Comparison of ENCODE assay signal across 25 mouse cellular contexts in the genomic region with DNA sequence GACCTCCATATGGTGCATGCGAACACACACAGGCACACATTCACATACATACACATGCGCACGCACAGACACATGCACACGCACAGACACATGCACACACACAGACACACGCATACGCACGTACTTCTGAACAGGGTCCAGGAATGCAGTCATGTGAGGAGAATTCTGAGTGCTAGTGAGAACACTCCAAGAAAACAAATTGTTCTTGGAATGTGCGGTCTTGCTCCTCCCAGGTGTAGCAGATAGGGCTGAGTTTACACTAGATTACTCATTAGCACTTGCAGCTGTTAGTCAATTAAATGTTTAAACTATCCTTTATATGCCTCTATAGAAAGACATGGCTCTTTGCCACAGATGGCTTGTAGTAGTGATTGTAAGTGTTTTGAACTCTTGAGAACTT. TPM values are rescaled to one million over a fixed set of nuclear protein-coding genes. Genes with fewer than 3 reads are reported as not detected.
DNase-seq lines count a peak whose midpoint lies in the region; ATAC-seq and TF ChIP-seq lines count a peak whose summit lies in the region.
"Had no signal": no experiment of that assay in that cellular context is flagged by ENCODE, and none has a peak within 500 bp of the region (broad histone marks: within the 10 kb centered on the region; RNA-seq: fewer than 3 reads in every experiment).

No protein-coding gene starts in this region.

- H3K4me3 ChIP-seq in kidney, postnatal 0 days (replicated peaks; ENCODE audit: low read depth, low read length), result no peak overlapping the region
- no peak overlapping the region for H3K4me3 ChIP-seq in lung, embryonic 14.5 days (ENCODE audit: low read depth, low read length)
- no peak overlapping the region for H3K4me3 ChIP-seq in stomach, postnatal 0 days (ENCODE audit: low read depth, low read length)
- H3K4me3 ChIP-seq: embryonic facial prominence, embryonic 13.5 days; erythroblast, embryonic 14.5 days; forebrain, embryonic 12.5 days; hindbrain, embryonic 10.5 days; liver, embryonic 13.5 days; neural tube, embryonic 15.5 days had no signal

- no peak overlapping the region for H3K9ac ChIP-seq in kidney, postnatal 0 days (ENCODE audit: low read depth, low read length)
- H3K9ac ChIP-seq in lung, embryonic 14.5 days, result no peak overlapping the region
- H3K9ac ChIP-seq in stomach, postnatal 0 days (ENCODE audit: low read length), result no peak overlapping the region
- H3K9ac ChIP-seq: embryonic facial prominence, embryonic 13.5 days; forebrain, embryonic 12.5 days; liver, embryonic 13.5 days; neural tube, embryonic 15.5 days had no signal

- no peaks in the 10 kb centered on the region for H3K36me3 ChIP-seq in kidney, postnatal 0 days (ENCODE audit: insufficient read depth, low read length)
- H3K36me3 ChIP-seq in lung, embryonic 14.5 days (ENCODE audit: insufficient read depth), result no peaks in the 10 kb centered on the region
- H3K36me3 ChIP-seq in stomach, postnatal 0 days (ENCODE audit: control insufficient read depth, insufficient read depth, low read length), result no peaks in the 10 kb centered on the region
- H3K36me3 ChIP-seq: embryonic facial prominence, embryonic 13.5 days; forebrain, embryonic 12.5 days; neural tube, embryonic 15.5 days had no signal

- H3K9me3 ChIP-seq in kidney, postnatal 0 days (replicated peaks; ENCODE audit: low read length), result no peaks in the 10 kb centered on the region
- no peaks in the 10 kb centered on the region for H3K9me3 ChIP-seq in lung, embryonic 14.5 days (ENCODE audit: low read depth, low read length)
- H3K9me3 ChIP-seq in stomach, postnatal 0 days (ENCODE audit: control insufficient read depth, low read length), result no peaks in the 10 kb centered on the region
- H3K9me3 ChIP-seq: embryonic facial prominence, embryonic 13.5 days; forebrain, embryonic 12.5 days; hindbrain, embryonic 10.5 days; liver, embryonic 13.5 days; neural tube, embryonic 15.5 days had no signal

- 87% methylated on average over 8 of the region's 8 CpGs for WGBS in kidney, postnatal 0 days
- WGBS in lung, embryonic 14.5 days, result 87% methylated on average over 8 of the region's 8 CpGs
- WGBS in stomach, postnatal 0 days, result 74% methylated on average over 8 of the region's 8 CpGs

- ATAC-seq in kidney, postnatal 0 days (replicated peaks; ENCODE audit: low FRiP score, low read depth), result peak; percentile 66
- ATAC-seq in lung, embryonic 14.5 days (ENCODE audit: insufficient read depth), result peak; percentile 62
- peak; percentile 77 for ATAC-seq in stomach, postnatal 0 days (ENCODE audit: low FRiP score, low TSS enrichment)
- ATAC-seq: hindbrain, postnatal 0 days had no signal

- H3K27ac ChIP-seq in kidney, postnatal 0 days, result no peak overlapping the region
- no peak overlapping the region for H3K27ac ChIP-seq in lung, embryonic 14.5 days (ENCODE audit: low read depth)
- H3K27ac ChIP-seq in stomach, postnatal 0 days (replicated peaks), result no peak overlapping the region
- H3K27ac ChIP-seq: embryonic facial prominence, embryonic 13.5 days; forebrain, embryonic 12.5 days; hindbrain, embryonic 10.5 days; hindbrain, postnatal 0 days; liver, embryonic 13.5 days; macrophage; neural tube, embryonic 15.5 days had no signal

- intact Hi-C loops in gastrocnemius, postnatal 36 days (cut with DNase I), result loop anchor here (10.0 kb wide), 1 partner anchor 286 kb away; the partner anchor contains the start of gene Morf4l2
- intact Hi-C loops in left cerebral cortex, postnatal 25 days (cut with DNase I), result no loop called here

- DNase-seq in kidney, postnatal 0 days (ENCODE audit: low spot score), result no peak
- DNase-seq in kidney, adult 11 months, result no peak
- DNase-seq in lung, embryonic 14.5 days, result peak; percentile 15
- DNase-seq in lung, postnatal 14 days, result peak; percentile 12
- peak; percentile 15 for DNase-seq in stomach, postnatal 0 days (ENCODE audit: low spot score)
- DNase-seq in gastrocnemius, postnatal 36 days, result no peak
- DNase-seq in frontal cortex, adult 2 months (ENCODE audit: extremely low spot score in 1 of 2, low spot score in 1 of 2), result no peak
- DNase-seq in left cerebral cortex, postnatal 25 days (ENCODE audit: low spot score in 2 of 2), result no peak
- DNase-seq: adrenal gland, postnatal 14 days; cerebellum, adult 2 months; cerebellum, postnatal 25 days; heart, adult 11 months; heart, postnatal 10 days; liver, embryonic 13.5 days; right cerebral cortex, adult 18-20 months; right cerebral cortex, postnatal 4 days had no signal

- no peak for TF ChIP-seq CTCF in kidney, postnatal 0 days (IDR thresholded peaks at IDR 0.05; ENCODE audit: low read depth)
- no peak for TF ChIP-seq CTCF in lung, embryonic 14.5 days (IDR thresholded peaks at IDR 0.05; ENCODE audit: low read depth)
- no peak for TF ChIP-seq CTCF in stomach, postnatal 0 days (IDR thresholded peaks at IDR 0.05; ENCODE audit: low read depth)

- no peaks in the 10 kb centered on the region for H3K4me1 ChIP-seq in kidney, postnatal 0 days (replicated peaks; ENCODE audit: insufficient read depth, low read length)
- no peaks in the 10 kb centered on the region for H3K4me1 ChIP-seq in lung, embryonic 14.5 days (ENCODE audit: insufficient read depth)
- H3K4me1 ChIP-seq in stomach, postnatal 0 days (replicated peaks; ENCODE audit: control insufficient read depth, insufficient read depth), result no peaks in the 10 kb centered on the region
- H3K4me1 ChIP-seq: embryonic facial prominence, embryonic 13.5 days; forebrain, embryonic 12.5 days; hindbrain, embryonic 10.5 days; liver, embryonic 13.5 days; neural tube, embryonic 15.5 days had no signal

- no peak for TF ChIP-seq EP300 in stomach, postnatal 0 days (optimal IDR thresholded peaks at IDR 0.05)

- H3K27me3 ChIP-seq in kidney, postnatal 0 days (ENCODE audit: insufficient read depth, low read length), result no peaks in the 10 kb centered on the region
- H3K27me3 ChIP-seq in lung, embryonic 14.5 days (ENCODE audit: insufficient read depth, low read length), result no peaks in the 10 kb centered on the region
- no peaks in the 10 kb centered on the region for H3K27me3 ChIP-seq in stomach, postnatal 0 days (ENCODE audit: control insufficient read depth, insufficient read depth, low read length)
- H3K27me3 ChIP-seq: forebrain, embryonic 12.5 days; liver, embryonic 13.5 days; neural tube, embryonic 15.5 days had no signal

- no peak overlapping the region for H3K4me2 ChIP-seq in kidney, postnatal 0 days (ENCODE audit: low read length)
- no peak overlapping the region for H3K4me2 ChIP-seq in lung, embryonic 14.5 days
- no peak overlapping the region for H3K4me2 ChIP-seq in stomach, postnatal 0 days (replicated peaks; ENCODE audit: low read depth)
- H3K4me2 ChIP-seq: embryonic facial prominence, embryonic 13.5 days; forebrain, embryonic 12.5 days; heart, embryonic 11.5 days; liver, embryonic 13.5 days; neural tube, embryonic 15.5 days had no signal

RNA-seq across cellular contexts. Expression of gene Slc25a53, which starts 7.2 kb away (rescaled TPM):
- 9.5 and 9.9 TPM in 2 replicates for polyA plus RNA-seq in kidney, postnatal 0 days (2015; fragmentation: Nextera tagmentation; extraction: Ambion mirVana)
- polyA plus RNA-seq in lung, embryonic 14.5 days (2014; fragmentation: Nextera tagmentation; extraction: Ambion mirVana), result 11.1 and 11.4 TPM in 2 replicates
- polyA plus RNA-seq in stomach, postnatal 0 days (2015; fragmentation: Nextera tagmentation; extraction: Ambion mirVana), result 4.2 and 4.8 TPM in 2 replicates
- total RNA-seq in gastrocnemius, postnatal 36 days (2021), result 1 to 10 TPM; 1.6 to 2.6 TPM
- polyA plus RNA-seq in frontal cortex, adult 2 months (2012; rRNA removed), result 22.3 and 28.7 TPM in 2 replicates
- total RNA-seq in left cerebral cortex, postnatal 25 days (2021), result 10 to 100 TPM; 23.0 to 32.1 TPM
- polyA plus RNA-seq: erythroblast, embryonic 14.5 days had no signal

RNA-seq across cellular contexts. Expression of gene Fam199x, which starts 18.5 kb away (rescaled TPM):
- 8.4 and 9.1 TPM in 2 replicates for polyA plus RNA-seq in kidney, postnatal 0 days (2015; fragmentation: Nextera tagmentation; extraction: Ambion mirVana)
- 14.3 and 14.9 TPM in 2 replicates for polyA plus RNA-seq in lung, embryonic 14.5 days (2014; fragmentation: Nextera tagmentation; extraction: Ambion mirVana)
- polyA plus RNA-seq in stomach, postnatal 0 days (2015; fragmentation: Nextera tagmentation; extraction: Ambion mirVana), result 2.8 and 2.9 TPM in 2 replicates
- total RNA-seq in gastrocnemius, postnatal 36 days (2021), result 1 to 10 TPM; 3.6 to 4.1 TPM
- 3.4 TPM in 2 replicates for polyA plus RNA-seq in frontal cortex, adult 2 months (2012; rRNA removed)
- 1 to 10 TPM; 7.9 to 9.1 TPM for total RNA-seq in left cerebral cortex, postnatal 25 days (2021)

RNA-seq across cellular contexts. Expression of gene Zcchc18, which starts 38.0 kb away (rescaled TPM):
- 20.5 and 22.0 TPM in 2 replicates for polyA plus RNA-seq in kidney, postnatal 0 days (2015; fragmentation: Nextera tagmentation; extraction: Ambion mirVana)
- polyA plus RNA-seq in lung, embryonic 14.5 days (2014; fragmentation: Nextera tagmentation; extraction: Ambion mirVana), result 13.4 and 15.6 TPM in 2 replicates
- 7.4 and 8.8 TPM in 2 replicates for polyA plus RNA-seq in stomach, postnatal 0 days (2015; fragmentation: Nextera tagmentation; extraction: Ambion mirVana)
- total RNA-seq in gastrocnemius, postnatal 36 days (2021), result not detected
- polyA plus RNA-seq in frontal cortex, adult 2 months (2012; rRNA removed), result 205 and 258 TPM in 2 replicates
- total RNA-seq in left cerebral cortex, postnatal 25 days (2021), result 100 to 1,000 TPM; 240 to 266 TPM
- total RNA-seq: gastrocnemius, adult 8-10 months; heart, postnatal 10 days had no signal
- polyA plus RNA-seq: erythroblast, embryonic 14.5 days; macrophage had no signal

RNA-seq across cellular contexts. Expression of gene Tmsb15b1, which starts 54.2 kb away (rescaled TPM):
- polyA plus RNA-seq in kidney, postnatal 0 days (2015; fragmentation: Nextera tagmentation; extraction: Ambion mirVana), result 41.5 and 51.6 TPM in 2 replicates
- 22.3 and 24.4 TPM in 2 replicates for polyA plus RNA-seq in lung, embryonic 14.5 days (2014; fragmentation: Nextera tagmentation; extraction: Ambion mirVana)
- polyA plus RNA-seq in stomach, postnatal 0 days (2015; fragmentation: Nextera tagmentation; extraction: Ambion mirVana), result 17.7 and 21.5 TPM in 2 replicates
- 1 to 10 TPM; 1.5 to 3.4 TPM for total RNA-seq in gastrocnemius, postnatal 36 days (2021)
- 11.7 and 14.2 TPM in 2 replicates for polyA plus RNA-seq in frontal cortex, adult 2 months (2012; rRNA removed)
- total RNA-seq in left cerebral cortex, postnatal 25 days (2021), result 1 to 10 TPM; 3.0 to 7.7 TPM
- polyA plus RNA-seq: erythroblast, embryonic 14.5 days; macrophage had no signal

RNA-seq across cellular contexts. Expression of gene Tmsb15l, which starts 54.2 kb away (rescaled TPM):
- polyA plus RNA-seq in kidney, postnatal 0 days (2015; fragmentation: Nextera tagmentation; extraction: Ambion mirVana), result 5.9 and 7.3 TPM in 2 replicates
- polyA plus RNA-seq in lung, embryonic 14.5 days (2014; fragmentation: Nextera tagmentation; extraction: Ambion mirVana), result 1.6 and 3.4 TPM in 2 replicates
- polyA plus RNA-seq in stomach, postnatal 0 days (2015; fragmentation: Nextera tagmentation; extraction: Ambion mirVana), result 2.9 and 3.4 TPM in 2 replicates
- under 1 TPM; 0.46 to 0.59 TPM for total RNA-seq in gastrocnemius, postnatal 36 days (2021)
- 5.9 and 9.5 TPM in 2 replicates for polyA plus RNA-seq in frontal cortex, adult 2 months (2012; rRNA removed)
- total RNA-seq in left cerebral cortex, postnatal 25 days (2021), result 1 to 10 TPM; 3.1 to 3.8 TPM
- total RNA-seq: adrenal gland, postnatal 14 days had no signal
- polyA plus RNA-seq: erythroblast, embryonic 14.5 days had no signal

Comparison
In these comparisons a context has a peak if more than half of its experiments do, and no peak if none do; other contexts are left out.
1. DNase-seq: peak in lung, embryonic 14.5 days (single experiment), lung, postnatal 14 days (single experiment) and stomach, postnatal 0 days (single experiment); none in kidney, postnatal 0 days (single experiment), kidney, adult 11 months (single experiment), gastrocnemius, postnatal 36 days (0 of 2), frontal cortex, adult 2 months (0 of 2) and left cerebral cortex, postnatal 25 days (0 of 2).
2. Peak in every context shown above with its lines, with median percentiles within 50 percentile points of each other: ATAC-seq.